Mouse (Mus musculus) G1E (cell line): Measurements from ENCODE around the gene Dnase1. TPM values are rescaled to one million over a fixed set of nuclear protein-coding genes. Genes with fewer than 3 reads are reported as not detected.

ENCODE experiments used
- ATAC-seq: 2 replicates; pipeline ENCODE4 v1.8.0; 2016; ENCODE audit warnings: mild to moderate bottlenecking; ENCODE audit not compliant: insufficient number of reproducible peaks, poor library complexity, low FRiP score, severe bottlenecking; ENCODE audit errors: extremely low read depth
- DNase-seq: peaks from one replicate; pipeline ENCODE4 v3.0.0; 2012; ENCODE audit warnings: low spot score
- H3K27me3 ChIP-seq: 2 replicates; pipeline ENCODE4 v1.6.1; 2012; ENCODE audit warnings: mild to moderate bottlenecking, low read length, inconsistent platforms; ENCODE audit not compliant: insufficient read depth
- H3K36me3 ChIP-seq: replicated peaks from 2 replicates; pipeline ENCODE3; 2012; ENCODE audit warnings: mild to moderate bottlenecking, inconsistent platforms
- H3K4me1 ChIP-seq: 2 replicates; pipeline ENCODE4 v1.6.1; 2012; ENCODE audit warnings: low read depth, low read length, inconsistent platforms, mixed read lengths; ENCODE audit not compliant: insufficient read depth
- H3K4me3 ChIP-seq: 2 replicates; pipeline ENCODE4 v1.5.1; 2012; ENCODE audit warnings: low read depth, mild to moderate bottlenecking, inconsistent platforms, low read length, moderate library complexity, mixed read lengths
- H3K9me3 ChIP-seq: replicated peaks from 2 replicates; pipeline ENCODE4 v1.6.1; 2012; ENCODE audit warnings: inconsistent platforms
- CTCF ChIP-seq: IDR thresholded peaks from 2 replicates; pipeline ENCODE4 v1.5.1; 2012; ENCODE audit warnings: low read depth, low read length, inconsistent platforms, mixed read lengths
- GATA1 ChIP-seq: IDR thresholded peaks from 2 replicates; pipeline ENCODE4 v1.6.1; 2012; ENCODE audit warnings: borderline replicate concordance, low read length, inconsistent platforms, mixed read lengths
- GATA2 ChIP-seq: IDR thresholded peaks from 2 replicates; pipeline ENCODE4 v1.6.1; 2012; ENCODE audit warnings: low read depth, low read length, inconsistent platforms, borderline replicate concordance
- POLR2AphosphoS5 ChIP-seq: IDR thresholded peaks from 2 replicates; pipeline ENCODE4 v1.6.1; 2012; ENCODE audit warnings: low read depth, low read length, inconsistent platforms; ENCODE audit not compliant: insufficient replicate concordance
- TAL1 ChIP-seq: conservative IDR thresholded peaks from 2 replicates; pipeline ENCODE4 v1.6.1; 2012; ENCODE audit warnings: low read depth, low read length, inconsistent platforms, mixed read lengths
- polyA plus RNA-seq: library from polyadenylated mRNA; stranded (reverse); fragments of >175 nt; gene quantifications from 2 replicates; pipeline ENCODE4 v1.2.3, GENCODE M21; 2012
- total RNA-seq, 2 experiments: library from RNA; stranded (forward) in 1 of 2; stranded (reverse) in 1 of 2; fragments of 200-1000 nt in 1 of 2; fragments of >200 nt in 1 of 2; fragmentation: Nextera tagmentation in 1 of 2; gene quantifications; 2 replicates each; pipeline ENCODE4 v1.2.3; 2014 to 2017

The Dnase1 gene
- total and polyA plus RNA-seq, 3 experiments: 0.49 TPM; not detected in 2

GRCm38 (mm10) chr16:4040206-4040605, 3.5 kb downstream of the Dnase1 start:
- Histone ChIP-seq H3K36me3 (peaks cover 98% of the 10 kb centered on the region), H3K9me3 (no peaks in the 10 kb centered on the region), H3K27me3 (no peaks in the 10 kb centered on the region), H3K4me1 (peaks cover 9% of the 10 kb centered on the region), H3K4me3 (no peak overlapping the region)
- TF ChIP-seq POLR2AphosphoS5 (no peak), GATA2 (no peak), CTCF (no peak), TAL1 (no peak), GATA1 (no peak)
- no peak for DNase-seq
- no peak for ATAC-seq

DNA sequence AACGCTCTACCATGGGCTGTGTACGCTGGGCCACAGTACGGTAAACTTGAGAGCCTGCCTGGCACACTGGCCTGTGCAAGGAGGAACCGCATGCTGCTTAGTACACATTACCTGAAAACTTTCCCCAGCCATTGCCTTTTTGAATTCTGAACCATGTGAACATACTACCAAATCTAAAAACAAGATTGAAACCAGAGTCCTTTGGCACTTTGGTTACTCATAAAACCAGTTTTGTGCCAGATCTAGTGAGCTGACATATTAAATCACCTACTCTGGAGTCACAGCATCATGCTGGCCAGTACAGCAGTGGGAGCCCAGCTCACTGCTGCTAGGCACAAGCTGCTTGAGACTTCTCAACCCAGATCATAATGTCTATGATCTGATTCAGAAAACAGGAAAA, 4.9 kb downstream of the Dnase1 start:
- DNase-seq (no peak), ATAC-seq (no peak)
- Histone ChIP-seq H3K9me3 (no peaks in the 10 kb centered on the region), H3K36me3 (peaks cover 99% of the 10 kb centered on the region), H3K4me1 (peaks cover 3% of the 10 kb centered on the region; the same call in 1 of the 2 replicates), H3K4me3 (no peak overlapping the region), H3K27me3 (no peaks in the 10 kb centered on the region)
- TF ChIP-seq GATA1 (no peak), GATA2 (no peak), TAL1 (no peak), POLR2AphosphoS5 (no peak), CTCF (no peak)

GRCm38 (mm10) chr16:4044093-4044492, 7.4 kb downstream of the Dnase1 start:
- ATAC-seq: no peak
- Histone ChIP-seq H3K27me3 (no peaks in the 10 kb centered on the region), H3K36me3 (peaks cover 99% of the 10 kb centered on the region), H3K9me3 (no peaks in the 10 kb centered on the region), H3K4me1 (no peaks in the 10 kb centered on the region; the same call in 1 of the 2 replicates), H3K4me3 (no peak overlapping the region)
- no peak for DNase-seq
- TF ChIP-seq CTCF: no peak
- no peak for TF ChIP-seq GATA2
- no peak for TF ChIP-seq GATA1
- TF ChIP-seq TAL1: no peak
- no peak for TF ChIP-seq POLR2AphosphoS5

DNA sequence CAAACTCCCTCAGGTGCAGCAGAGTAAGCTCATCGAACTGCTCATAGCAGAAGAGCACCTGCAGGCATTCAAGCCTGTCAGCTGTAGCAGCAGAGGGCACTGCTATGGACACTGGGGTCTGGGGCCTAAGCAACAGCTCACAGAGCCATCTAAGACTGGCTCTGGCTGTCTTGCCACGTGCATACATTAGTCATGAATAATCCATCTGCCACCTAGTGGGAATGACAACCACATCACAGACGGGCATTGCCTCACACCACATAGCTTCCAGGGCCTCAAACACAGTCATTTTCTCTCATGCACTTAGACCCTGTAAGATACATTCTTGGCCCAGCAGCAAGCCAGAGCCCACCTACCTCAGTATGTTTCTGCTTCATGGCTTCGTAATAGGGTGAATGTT, 8.8 kb downstream of the Dnase1 start:
- no peak for ATAC-seq
- no peaks in the 10 kb centered on the region; the same call in 1 of the 2 replicates for H3K4me1 ChIP-seq
- no peak overlapping the region for H3K4me3 ChIP-seq
- no peak for TF ChIP-seq POLR2AphosphoS5
- no peak for TF ChIP-seq GATA2
- TF ChIP-seq GATA1: no peak
- no peak for TF ChIP-seq CTCF
- TF ChIP-seq TAL1: no peak
- no peak for DNase-seq
- H3K36me3 ChIP-seq: peaks cover 99% of the 10 kb centered on the region
- H3K27me3 ChIP-seq: no peaks in the 10 kb centered on the region
- H3K9me3 ChIP-seq: no peaks in the 10 kb centered on the region

- no peaks in the 10 kb centered on the region; the same call in 1 of the 2 replicates for H3K4me1 ChIP-seq
- H3K9me3 ChIP-seq: no peaks in the 10 kb centered on the region
- H3K4me3 ChIP-seq: no peak overlapping the region
- TF ChIP-seq GATA2: no peak
- TF ChIP-seq POLR2AphosphoS5: no peak
- no peak for TF ChIP-seq GATA1
- no peak for TF ChIP-seq CTCF
- no peak for TF ChIP-seq TAL1
- no peaks in the 10 kb centered on the region for H3K27me3 ChIP-seq
- DNase-seq: no peak
- peaks cover 96% of the 10 kb centered on the region for H3K36me3 ChIP-seq
- ATAC-seq: no peak
Observed at GRCm38 (mm10) chr16:4052601-4053000, 15.9 kb downstream of the Dnase1 start.

- no peak for DNase-seq
- ATAC-seq: no peak
Observed at GRCm38 (mm10) chr16:4053811-4054210, 17.1 kb downstream of the Dnase1 start.

More at GRCm38 (mm10) chr16:4053811-4054210, 17.1 kb downstream of the Dnase1 start:
- Histone ChIP-seq H3K4me1 (no peaks in the 10 kb centered on the region), H3K36me3 (peaks cover 96% of the 10 kb centered on the region), H3K4me3 (no peak overlapping the region), H3K9me3 (no peaks in the 10 kb centered on the region), H3K27me3 (no peaks in the 10 kb centered on the region)
- TF ChIP-seq GATA2: no peak
- TF ChIP-seq CTCF: no peak
- no peak for TF ChIP-seq POLR2AphosphoS5
- TF ChIP-seq GATA1: no peak
- TF ChIP-seq TAL1: no peak
